18 mouse cellular contexts compared by ENCODE assay signal in genomic region chr9:77535021-77535744, GRCm38 (mm10). TPM values are rescaled to one million over a fixed set of nuclear protein-coding genes. Genes with fewer than 3 reads are reported as not detected.
A peak's percentile ranks its signal among the peaks of the same experiment; 100 is the strongest.
DNase-seq lines count a peak whose midpoint lies in the region; ATAC-seq and TF ChIP-seq lines count a peak whose summit lies in the region.
"Had no signal": no experiment of that assay in that cellular context is flagged by ENCODE, and none has a peak within 500 bp of the region (broad histone marks: within the 10 kb centered on the region; RNA-seq: fewer than 3 reads in every experiment).

No protein-coding gene starts in this region.

- peaks cover 2% of the 10 kb centered on the region; the same call in 1 of the 2 replicates for H3K79me2 ChIP-seq in heart, adult 2 months (replicated peaks; ENCODE audit: control insufficient read depth, insufficient read depth, low read length)

- no peaks in the 10 kb centered on the region for H3K36me3 ChIP-seq in heart, embryonic 12.5 days
- H3K36me3 ChIP-seq in heart, adult 2 months (ENCODE audit: control insufficient read depth, insufficient read depth, low read length): no peaks in the 10 kb centered on the region
- no peaks in the 10 kb centered on the region for H3K36me3 ChIP-seq in forebrain, embryonic 12.5 days (replicated peaks)
- no peaks in the 10 kb centered on the region for H3K36me3 ChIP-seq in neural tube, embryonic 14.5 days (ENCODE audit: control insufficient read depth, insufficient read depth, low read length)
- H3K36me3 ChIP-seq in embryonic facial prominence, embryonic 10.5 days (replicated peaks): no peaks in the 10 kb centered on the region
- H3K36me3 ChIP-seq: liver, embryonic 12.5 days; neural tube, embryonic 12.5 days had no signal

- WGBS in heart, embryonic 12.5 days: 14% methylated on average over 17 of the region's 17 CpGs
- WGBS in heart, adult 2 months: 46% methylated on average over 17 of the region's 17 CpGs
- WGBS in forebrain, embryonic 12.5 days: 20% methylated on average over 17 of the region's 17 CpGs
- 32% methylated on average over 17 of the region's 17 CpGs for WGBS in neural tube, embryonic 14.5 days
- 23% methylated on average over 17 of the region's 17 CpGs for WGBS in embryonic facial prominence, embryonic 10.5 days

- TF ChIP-seq POLR2A in heart, adult 2 months (IDR thresholded peaks at IDR 0.05; ENCODE audit: insufficient read depth, low read depth, low read length): no peak

- no peak for TF ChIP-seq CTCF in heart, adult 2 months (IDR thresholded peaks at IDR 0.05)

- peaks cover 57% of the 10 kb centered on the region for H3K4me1 ChIP-seq in heart, embryonic 12.5 days (replicated peaks)
- H3K4me1 ChIP-seq in heart, adult 2 months (ENCODE audit: control insufficient read depth, insufficient read depth, low read length): peaks cover 4% of the 10 kb centered on the region
- H3K4me1 ChIP-seq in forebrain, embryonic 12.5 days: peaks cover 43% of the 10 kb centered on the region
- H3K4me1 ChIP-seq in neural tube, embryonic 14.5 days (ENCODE audit: control insufficient read depth, insufficient read depth, low read length): peaks cover 5% of the 10 kb centered on the region; the same call in 1 of the 2 replicates
- H3K4me1 ChIP-seq in embryonic facial prominence, embryonic 10.5 days: peaks cover 43% of the 10 kb centered on the region

- H3K9me3 ChIP-seq in heart, embryonic 12.5 days (replicated peaks): peaks cover 4% of the 10 kb centered on the region; the same call in 1 of the 2 replicates
- H3K9me3 ChIP-seq in forebrain, embryonic 12.5 days: no peaks in the 10 kb centered on the region
- H3K9me3 ChIP-seq in neural tube, embryonic 14.5 days (ENCODE audit: control insufficient read depth, low read length): no peaks in the 10 kb centered on the region
- H3K9me3 ChIP-seq in embryonic facial prominence, embryonic 10.5 days: no peaks in the 10 kb centered on the region
- H3K9me3 ChIP-seq: liver, embryonic 12.5 days; neural tube, embryonic 12.5 days had no signal

- no peak for DNase-seq in heart, adult 2 months
- DNase-seq in cerebellum, adult 11 months: peak; percentile 24
- DNase-seq in urinary bladder, adult 2 months (ENCODE audit: low spot score): no peak
- no peak for DNase-seq in adipocyte (ENCODE audit: low spot score)
- no peak for DNase-seq in embryonic facial prominence, embryonic 10.5 days (ENCODE audit: low spot score)
- DNase-seq: adrenal gland, adult 8-10 months; B cell, adult 2 months; embryo, embryonic 11 days; heart, postnatal 14 days; layer of hippocampus, postnatal 36 days; lung, postnatal 4 days; spleen, adult 18-20 months; thymus, adult 2 months had no signal

- intact Hi-C loops in heart, adult 2 months (cut with DNase I): no loop called here

- no peaks in the 10 kb centered on the region for H3K27me3 ChIP-seq in heart, embryonic 12.5 days (replicated peaks)
- H3K27me3 ChIP-seq in heart, adult 2 months (ENCODE audit: control insufficient read depth, insufficient read depth, low read length): no peaks in the 10 kb centered on the region
- 0 out of 2 replicates have a peak, but pooled peaks cover 7% of the 10 kb centered on the region for H3K27me3 ChIP-seq in forebrain, embryonic 12.5 days
- H3K27me3 ChIP-seq in neural tube, embryonic 14.5 days (ENCODE audit: control insufficient read depth, insufficient read depth, low read length): no peaks in the 10 kb centered on the region
- no peaks in the 10 kb centered on the region; the same call in 1 of the 2 replicates for H3K27me3 ChIP-seq in embryonic facial prominence, embryonic 10.5 days (replicated peaks; ENCODE audit: low read depth, poor library complexity, severe bottlenecking)
- H3K27me3 ChIP-seq: liver, embryonic 12.5 days; neural tube, embryonic 12.5 days had no signal

- peak overlapping the region; percentile 43; the same call in 1 of the 2 replicates for H3K9ac ChIP-seq in heart, embryonic 12.5 days
- no peak overlapping the region for H3K9ac ChIP-seq in heart, adult 2 months (ENCODE audit: low read depth, low read length)
- no peak overlapping the region for H3K9ac ChIP-seq in forebrain, embryonic 12.5 days
- H3K9ac ChIP-seq in neural tube, embryonic 14.5 days (replicated peaks; ENCODE audit: low read depth, low read length): no peak overlapping the region
- H3K9ac ChIP-seq: liver, embryonic 12.5 days; neural tube, embryonic 12.5 days had no signal

- no peak for TF ChIP-seq EP300 in heart, adult 2 months (IDR thresholded peaks at IDR 0.05; ENCODE audit: insufficient read depth, low read depth, low read length)

- 0 out of 2 replicates have a peak overlapping the region, but pooled peaks have one; percentile 6 for H3K4me3 ChIP-seq in heart, embryonic 12.5 days
- H3K4me3 ChIP-seq in heart, adult 2 months: no peak overlapping the region
- H3K4me3 ChIP-seq in forebrain, embryonic 12.5 days (replicated peaks): no peak overlapping the region
- no peak overlapping the region for H3K4me3 ChIP-seq in neural tube, embryonic 14.5 days (ENCODE audit: low read depth, low read length)
- no peak overlapping the region for H3K4me3 ChIP-seq in embryonic facial prominence, embryonic 10.5 days
- H3K4me3 ChIP-seq: liver, embryonic 12.5 days; neural tube, embryonic 12.5 days had no signal

- ATAC-seq in heart, embryonic 12.5 days (ENCODE audit: insufficient number of reproducible peaks, low FRiP score): no peak
- peak; percentile 39; the same call in 1 of the 2 replicates for ATAC-seq in forebrain, embryonic 12.5 days (ENCODE audit: low FRiP score)
- ATAC-seq in neural tube, embryonic 14.5 days (ENCODE audit: low read depth): peak; percentile 55; the same call in 1 of the 2 replicates
- ATAC-seq: liver, embryonic 12.5 days had no signal

- H3K27ac ChIP-seq in heart, embryonic 12.5 days (ENCODE audit: poor library complexity, severe bottlenecking): peak overlapping the region; percentile 21; the same call in 1 of the 2 replicates
- no peak overlapping the region for H3K27ac ChIP-seq in heart, adult 2 months
- H3K27ac ChIP-seq in forebrain, embryonic 12.5 days: no peak overlapping the region
- no peak overlapping the region for H3K27ac ChIP-seq in neural tube, embryonic 14.5 days (ENCODE audit: low read depth, low read length)
- no peak overlapping the region for H3K27ac ChIP-seq in embryonic facial prominence, embryonic 10.5 days (replicated peaks)
- H3K27ac ChIP-seq: liver, embryonic 12.5 days; neural tube, embryonic 12.5 days had no signal

- peak overlapping the region; percentile 60 for H3K4me2 ChIP-seq in heart, embryonic 12.5 days
- H3K4me2 ChIP-seq in forebrain, embryonic 12.5 days: 0 out of 2 replicates have a peak overlapping the region, but pooled peaks have one; percentile 17
- no peak overlapping the region; the same call in 1 of the 2 replicates for H3K4me2 ChIP-seq in neural tube, embryonic 14.5 days (ENCODE audit: low read depth, low read length)
- H3K4me2 ChIP-seq: liver, embryonic 12.5 days; neural tube, embryonic 12.5 days had no signal

RNA-seq across cellular contexts. Expression of gene Lrrc1, which starts 9.5 kb away (rescaled TPM):
- 14.9 TPM in 2 replicates for polyA plus RNA-seq in heart, embryonic 12.5 days (2016; fragmentation: Nextera tagmentation; extraction: Ambion mirVana)
- 10 to 100 TPM; 13.3 to 13.8 TPM for total RNA-seq in heart, adult 2 months (2021)
- polyA plus RNA-seq in heart, adult 2 months (2012; rRNA removed): 21.5 and 26.6 TPM in 2 replicates
- 18.1 and 21.4 TPM in 2 replicates for polyA plus RNA-seq in forebrain, embryonic 12.5 days (2016; fragmentation: Nextera tagmentation; extraction: Ambion mirVana)
- 5.7 and 7.9 TPM in 2 replicates for polyA plus RNA-seq in neural tube, embryonic 14.5 days (2014; fragmentation: Nextera tagmentation; extraction: Ambion mirVana)
- polyA plus RNA-seq in urinary bladder, adult 2 months (2012; rRNA removed): 31.3 and 33.2 TPM in 2 replicates
- polyA plus RNA-seq in embryonic facial prominence, embryonic 10.5 days (2016; fragmentation: Nextera tagmentation; extraction: Ambion mirVana): 8.4 and 8.7 TPM in 2 replicates
